Mouse (Mus musculus) embryonic facial prominence, embryonic 11.5 days (tissue): Measurements from ENCODE around the gene Aph1a. TPM values are rescaled to one million over a fixed set of nuclear protein-coding genes. Genes with fewer than 3 reads are reported as not detected.
"Not testable (repeated sequence)": the region's sequence is repeated elsewhere in the genome, so short reads cannot be mapped to it uniquely, and the experiment has no call there.

ENCODE experiments used
- ATAC-seq: fragments of 200-750 bp; cut with Nextera tagmentation; replicated peaks from 2 replicates; pipeline ENCODE4 v1.8.0; 2017; ENCODE audit warnings: low read depth; ENCODE audit not compliant: insufficient number of reproducible peaks, low FRiP score, low TSS enrichment
- DNase-seq: peaks from one replicate; pipeline ENCODE4 v3.0.0-alpha.2; 2015; ENCODE audit warnings: low spot score
- H3K27ac ChIP-seq: fragments of 300-500 bp; sonication (generic); replicated peaks from 2 replicates; pipeline ENCODE4 v1.5.1; 2014; ENCODE audit warnings: mild to moderate bottlenecking, low read depth, low read length, control low read depth
- H3K27me3 ChIP-seq: fragments of 300-500 bp; sonication (generic); 2 replicates; pipeline ENCODE4 v1.6.1; 2014; ENCODE audit warnings: mild to moderate bottlenecking, low read length, moderate library complexity, mixed read lengths; ENCODE audit not compliant: control insufficient read depth, insufficient read depth
- H3K36me3 ChIP-seq: fragments of 300-500 bp; sonication (generic); replicated peaks from 2 replicates; pipeline ENCODE4 v1.6.1; 2014; ENCODE audit warnings: low read depth, mild to moderate bottlenecking, low read length, moderate library complexity, mixed read lengths; ENCODE audit not compliant: control insufficient read depth, insufficient read depth
- H3K4me1 ChIP-seq: fragments of 300-500 bp; sonication (generic); 2 replicates; pipeline ENCODE4 v1.6.1; 2014; ENCODE audit warnings: low read length, mixed read lengths; ENCODE audit not compliant: control insufficient read depth, insufficient read depth
- H3K4me2 ChIP-seq: fragments of 300-500 bp; sonication (generic); 2 replicates; pipeline ENCODE4 v1.6.1; 2014; ENCODE audit warnings: low read depth, mild to moderate bottlenecking, control low read depth, low read length, moderate library complexity
- H3K4me3 ChIP-seq: fragments of 300-500 bp; sonication (generic); 2 replicates; pipeline ENCODE4 v1.5.1; 2014; ENCODE audit warnings: low read depth, low read length, control low read depth
- H3K9ac ChIP-seq: fragments of 300-500 bp; sonication (generic); replicated peaks from 2 replicates; pipeline ENCODE4 v1.6.1; 2014; ENCODE audit warnings: mild to moderate bottlenecking, control low read depth, low read length
- H3K9me3 ChIP-seq: fragments of 300-500 bp; sonication (generic); replicated peaks from 2 replicates; pipeline ENCODE4 v1.6.1; 2016; ENCODE audit warnings: mild to moderate bottlenecking, low read length, inconsistent platforms, mixed read lengths; ENCODE audit not compliant: control insufficient read depth
- WGBS: fragments of 180-500 bp; shearing (Covaris S2); extraction: QIAGEN DNeasy Blood & Tissue Kit; methylation state at CpG from one replicate; pipeline ENCODE4 v1.1.7; 2014; 5-methylcytosine and 5-hydroxymethylcytosine counted together
- polyA plus RNA-seq: library from polyadenylated mRNA; unstranded; fragments of >200 nt; fragmentation: Nextera tagmentation; extraction: Ambion mirVana; gene quantifications from 2 replicates; pipeline ENCODE4 v1.2.1, GENCODE M21; 2014

Aph1a gene
- polyA plus RNA-seq, result 31.8 and 33.3 TPM in 2 replicates

- peak within 1 kb of the TSS; percentile 71 for H3K9ac ChIP-seq
- H3K4me3 ChIP-seq, result peak within 1 kb of the TSS; percentile 68
- not testable (repeated sequence) for H3K4me1 ChIP-seq, H3K27me3 ChIP-seq, H3K9me3 ChIP-seq, H3K36me3 ChIP-seq
- peak; percentile 94 for ATAC-seq
- peak; percentile 98 for DNase-seq
- 0 out of 2 replicates have a peak within 1 kb of the TSS, but pooled peaks have one; percentile 16 for H3K27ac ChIP-seq
- peak within 1 kb of the TSS; percentile 77 for H3K4me2 ChIP-seq
- WGBS, result under 1% methylated on average over 25 of the region's 43 CpGs
These were observed at the start of gene Aph1a for GRCm38 (mm10) chr3:95893606-95894316. Aph1a (plus strand) TSS chr3:95893969.

- 79% methylated on average over 4 of the region's 4 CpGs for WGBS
- Histone ChIP-seq H3K36me3 (peaks cover 31% of the 10 kb centered on the region), H3K27ac (no peak overlapping the region), H3K9me3 (no peaks in the 10 kb centered on the region), H3K4me2 (no peak overlapping the region), H3K4me1 (no peaks in the 10 kb centered on the region), H3K4me3 (no peak overlapping the region), H3K27me3 (no peaks in the 10 kb centered on the region), H3K9ac (no peak overlapping the region)
- DNase-seq, result no peak
- no peak for ATAC-seq
These were observed 43.2 kb upstream of the Aph1a start for GRCm38 (mm10) chr3:95850611-95851010.

GRCm38 (mm10) chr3:95851317-95851716 is 42.5 kb upstream of the Aph1a start:
- peaks cover 27% of the 10 kb centered on the region for H3K36me3 ChIP-seq
- no peak for ATAC-seq

GRCm38 (mm10) chr3:95855502-95856089 is 38.2 kb upstream of the Aph1a start, which contains the start of gene Prpf3:
Prpf3 (minus strand) TSS chr3:95855885.
- Histone ChIP-seq H3K4me1 (no peaks in the 10 kb centered on the region), H3K9ac (peak within 1 kb of the TSS; percentile 82), H3K36me3 (peaks cover 13% of the 10 kb centered on the region), H3K9me3 (no peaks in the 10 kb centered on the region), H3K27ac (peak within 1 kb of the TSS; percentile 67), H3K4me3 (peak within 1 kb of the TSS; percentile 91), H3K4me2 (peak within 1 kb of the TSS; percentile 52), H3K27me3 (no peaks in the 10 kb centered on the region)
- peak; percentile 96 for ATAC-seq
- peak; percentile 96 for DNase-seq
- WGBS, result under 1% methylated on average over 56 of the region's 56 CpGs

More at GRCm38 (mm10) chr3:95851317-95851716, 42.5 kb upstream of the Aph1a start:
- Histone ChIP-seq H3K4me1 (no peaks in the 10 kb centered on the region), H3K4me2 (no peak overlapping the region), H3K4me3 (no peak overlapping the region), H3K9ac (no peak overlapping the region), H3K27me3 (no peaks in the 10 kb centered on the region), H3K9me3 (no peaks in the 10 kb centered on the region), H3K27ac (no peak overlapping the region)
- no peak for DNase-seq
- WGBS, result 95% methylated on average over 8 of the region's 8 CpGs

- Histone ChIP-seq H3K27me3 (no peaks in the 10 kb centered on the region), H3K4me3 (peak overlapping the region; percentile 91), H3K9me3 (no peaks in the 10 kb centered on the region), H3K4me2 (peak overlapping the region; percentile 52), H3K4me1 (no peaks in the 10 kb centered on the region), H3K36me3 (peaks cover 10% of the 10 kb centered on the region), H3K27ac (peak overlapping the region; percentile 67), H3K9ac (peak overlapping the region; percentile 82)
- DNase-seq, result peak; percentile 43
- 22% methylated on average over 7 of the region's 7 CpGs for WGBS
- ATAC-seq, result no peak
These were observed 37.7 kb upstream of the Aph1a start for GRCm38 (mm10) chr3:95856115-95856514.

GRCm38 (mm10) chr3:95857050-95857449 is 36.7 kb upstream of the Aph1a start:
- H3K4me3 ChIP-seq, H3K36me3 ChIP-seq, DNase-seq, H3K9me3 ChIP-seq, ATAC-seq, H3K4me1 ChIP-seq, H3K27me3 ChIP-seq, H3K9ac ChIP-seq, H3K27ac ChIP-seq, H3K4me2 ChIP-seq: not testable (repeated sequence)
- WGBS, result 82% methylated on average over 1 of the region's 1 CpGs

- not testable (repeated sequence) for ATAC-seq, H3K4me3 ChIP-seq, H3K4me2 ChIP-seq, H3K9ac ChIP-seq, H3K9me3 ChIP-seq, H3K27me3 ChIP-seq, H3K36me3 ChIP-seq, DNase-seq, H3K27ac ChIP-seq, H3K4me1 ChIP-seq
- 78% methylated on average over 3 of the region's 3 CpGs for WGBS
These were observed 35.5 kb upstream of the Aph1a start for GRCm38 (mm10) chr3:95858278-95858677.

- no peak for ATAC-seq
- 93% methylated on average over 3 of the region's 3 CpGs for WGBS
These were observed 33.4 kb upstream of the Aph1a start for GRCm38 (mm10) chr3:95860323-95860722.

More at GRCm38 (mm10) chr3:95860323-95860722, 33.4 kb upstream of the Aph1a start:
- Histone ChIP-seq H3K4me1 (no peaks in the 10 kb centered on the region), H3K36me3 (0 out of 2 replicates have a peak, but pooled peaks cover 2% of the 10 kb centered on the region), H3K4me3 (no peak overlapping the region), H3K27ac (no peak overlapping the region), H3K4me2 (no peak overlapping the region), H3K9me3 (no peaks in the 10 kb centered on the region), H3K27me3 (no peaks in the 10 kb centered on the region), H3K9ac (no peak overlapping the region)
- no peak for DNase-seq
